Mouse (Mus musculus): ENCODE measurements around the gene Foxc2. TPM values are rescaled to one million over a fixed set of nuclear protein-coding genes. Genes with fewer than 3 reads are reported as not detected.

Foxc2 gene
- polyA plus RNA-seq, 1 experiment from 2014 or later, result 0.20 TPM

GRCm38 (mm10) chr8:121092141-121092540 lies 23.8 kb upstream of the Foxc2 start:
- no peak overlapping the region for H3K4me3 ChIP-seq (ENCODE audit: low read length)
- peaks cover 37% of the 10 kb centered on the region for H3K27me3 ChIP-seq (replicated peaks; ENCODE audit: control insufficient read depth, insufficient read depth, low read length)
- peak overlapping the region; percentile 12; the same call in 1 of the 2 replicates for H3K4me2 ChIP-seq (ENCODE audit: low read depth, low read length)
- no peaks in the 10 kb centered on the region for H3K36me3 ChIP-seq (ENCODE audit: control insufficient read depth, insufficient read depth, low read length)
- no peaks in the 10 kb centered on the region for H3K9me3 ChIP-seq (ENCODE audit: control insufficient read depth, low read length)
- ATAC-seq, result peak; percentile 28
- peaks cover 15% of the 10 kb centered on the region for H3K4me1 ChIP-seq (ENCODE audit: control insufficient read depth, insufficient read depth, low read length)
- H3K27ac ChIP-seq (ENCODE audit: low read length), result peak overlapping the region; percentile 47; the same call in 1 of the 2 replicates
- H3K9ac ChIP-seq (ENCODE audit: low read depth, low read length), result peak overlapping the region; percentile 4; the same call in 1 of the 2 replicates
- 23% methylated on average over 6 of the region's 6 CpGs for WGBS

- no peak overlapping the region for H3K4me3 ChIP-seq (ENCODE audit: low read length)
- H3K9me3 ChIP-seq (ENCODE audit: control insufficient read depth, low read length), result no peaks in the 10 kb centered on the region
- H3K36me3 ChIP-seq (ENCODE audit: control insufficient read depth, insufficient read depth, low read length), result 0 out of 2 replicates have a peak, but pooled peaks cover under 1% of the 10 kb centered on the region
- peaks cover 15% of the 10 kb centered on the region for H3K4me1 ChIP-seq (ENCODE audit: control insufficient read depth, insufficient read depth, low read length)
- H3K27ac ChIP-seq (ENCODE audit: low read length), result 0 out of 2 replicates have a peak overlapping the region, but pooled peaks have one; percentile 41
- peak; percentile 57 for ATAC-seq
- WGBS, result 1% methylated on average over 16 of the region's 16 CpGs
- H3K9ac ChIP-seq (ENCODE audit: low read depth, low read length), result no peak overlapping the region; the same call in 1 of the 2 replicates
- H3K27me3 ChIP-seq (replicated peaks; ENCODE audit: control insufficient read depth, insufficient read depth, low read length), result peaks cover 35% of the 10 kb centered on the region
- H3K4me2 ChIP-seq (ENCODE audit: low read depth, low read length), result peak overlapping the region; percentile 12; the same call in 1 of the 2 replicates
Observed at GRCm38 (mm10) chr8:121092627-121093026, 23.3 kb upstream of the Foxc2 start.

DNA sequence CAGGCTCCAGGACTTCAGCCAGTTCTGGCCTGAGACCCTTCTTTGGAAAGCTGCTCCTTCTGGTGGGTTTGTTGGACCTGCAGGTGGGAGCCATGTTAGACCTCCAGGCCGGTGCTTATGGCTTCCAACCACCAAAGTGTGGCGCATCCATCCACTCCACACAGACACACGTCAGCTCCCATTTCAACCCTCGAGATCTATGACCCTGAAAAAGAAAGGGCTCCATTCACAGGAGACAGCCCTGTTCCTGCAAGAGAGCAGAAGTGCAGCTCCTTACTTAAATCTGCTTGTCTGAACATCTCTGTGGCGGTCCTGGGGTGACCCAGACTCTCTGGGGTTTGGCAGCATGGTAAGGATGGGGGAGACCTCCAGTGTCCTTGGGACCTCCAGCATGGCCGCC lies 22.5 kb upstream of the Foxc2 start:
- no peak for ATAC-seq
- Histone ChIP-seq H3K9me3 (ENCODE audit: control insufficient read depth, low read length) (no peaks in the 10 kb centered on the region), H3K27ac (ENCODE audit: low read length) (no peak overlapping the region), H3K4me1 (ENCODE audit: control insufficient read depth, insufficient read depth, low read length) (peaks cover 15% of the 10 kb centered on the region), H3K9ac (ENCODE audit: low read depth, low read length) (no peak overlapping the region), H3K4me2 (ENCODE audit: low read depth, low read length) (no peak overlapping the region), H3K36me3 (ENCODE audit: control insufficient read depth, insufficient read depth, low read length) (peaks cover 5% of the 10 kb centered on the region; the same call in 1 of the 2 replicates), H3K4me3 (ENCODE audit: low read length) (no peak overlapping the region), H3K27me3 (replicated peaks; ENCODE audit: control insufficient read depth, insufficient read depth, low read length) (peaks cover 35% of the 10 kb centered on the region)
- 61% methylated on average over 6 of the region's 6 CpGs for WGBS

DNA sequence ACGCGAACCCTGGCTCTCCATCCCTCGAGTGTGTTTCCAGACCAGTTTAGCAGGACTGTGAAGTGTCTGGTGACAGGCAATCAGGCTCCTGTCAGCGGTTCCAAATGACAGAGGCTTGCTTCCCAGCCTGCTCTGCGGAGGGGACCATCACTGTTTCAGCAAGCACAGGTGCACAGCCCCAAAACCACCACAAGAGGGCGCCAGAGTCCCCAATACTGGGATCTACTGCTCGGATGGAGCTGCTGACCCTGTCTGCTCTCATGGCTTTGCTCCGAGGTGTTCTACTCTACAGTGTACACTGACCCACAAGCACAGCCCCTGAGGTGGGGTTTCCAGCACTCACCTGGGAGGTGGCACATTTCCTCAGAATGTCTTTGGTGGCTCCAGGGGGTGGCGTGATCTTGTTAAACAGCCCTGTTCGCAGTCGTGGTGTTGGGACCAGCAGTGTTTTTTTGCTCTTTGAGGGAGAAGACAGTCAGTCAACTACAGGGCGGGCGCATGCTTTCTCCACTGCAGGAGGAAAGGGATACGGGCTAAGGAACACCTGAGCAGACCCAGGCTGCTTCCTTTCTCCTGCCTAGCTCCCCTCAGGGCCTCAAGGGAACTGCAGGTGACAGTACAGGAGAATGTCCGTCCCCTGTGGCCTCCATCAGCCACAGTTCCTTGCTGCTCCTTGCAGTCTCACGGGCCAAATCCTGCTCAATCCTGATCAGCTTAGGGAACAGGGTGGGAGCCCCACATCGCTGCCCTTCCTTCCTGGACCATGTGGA lies 11.7 kb upstream of the Foxc2 start:
- Histone ChIP-seq H3K4me3 (ENCODE audit: low read length) (no peak overlapping the region), H3K9me3 (ENCODE audit: control insufficient read depth, low read length) (no peaks in the 10 kb centered on the region), H3K4me1 (ENCODE audit: control insufficient read depth, insufficient read depth, low read length) (peaks cover 9% of the 10 kb centered on the region), H3K4me2 (ENCODE audit: low read depth, low read length) (no peak overlapping the region), H3K27me3 (replicated peaks; ENCODE audit: control insufficient read depth, insufficient read depth, low read length) (no peaks in the 10 kb centered on the region), H3K9ac (ENCODE audit: low read depth, low read length) (no peak overlapping the region), H3K27ac (ENCODE audit: low read length) (no peak overlapping the region), H3K36me3 (ENCODE audit: control insufficient read depth, insufficient read depth, low read length) (peaks cover 19% of the 10 kb centered on the region)
- no peak for ATAC-seq
- 48% methylated on average over 17 of the region's 17 CpGs for WGBS

DNA sequence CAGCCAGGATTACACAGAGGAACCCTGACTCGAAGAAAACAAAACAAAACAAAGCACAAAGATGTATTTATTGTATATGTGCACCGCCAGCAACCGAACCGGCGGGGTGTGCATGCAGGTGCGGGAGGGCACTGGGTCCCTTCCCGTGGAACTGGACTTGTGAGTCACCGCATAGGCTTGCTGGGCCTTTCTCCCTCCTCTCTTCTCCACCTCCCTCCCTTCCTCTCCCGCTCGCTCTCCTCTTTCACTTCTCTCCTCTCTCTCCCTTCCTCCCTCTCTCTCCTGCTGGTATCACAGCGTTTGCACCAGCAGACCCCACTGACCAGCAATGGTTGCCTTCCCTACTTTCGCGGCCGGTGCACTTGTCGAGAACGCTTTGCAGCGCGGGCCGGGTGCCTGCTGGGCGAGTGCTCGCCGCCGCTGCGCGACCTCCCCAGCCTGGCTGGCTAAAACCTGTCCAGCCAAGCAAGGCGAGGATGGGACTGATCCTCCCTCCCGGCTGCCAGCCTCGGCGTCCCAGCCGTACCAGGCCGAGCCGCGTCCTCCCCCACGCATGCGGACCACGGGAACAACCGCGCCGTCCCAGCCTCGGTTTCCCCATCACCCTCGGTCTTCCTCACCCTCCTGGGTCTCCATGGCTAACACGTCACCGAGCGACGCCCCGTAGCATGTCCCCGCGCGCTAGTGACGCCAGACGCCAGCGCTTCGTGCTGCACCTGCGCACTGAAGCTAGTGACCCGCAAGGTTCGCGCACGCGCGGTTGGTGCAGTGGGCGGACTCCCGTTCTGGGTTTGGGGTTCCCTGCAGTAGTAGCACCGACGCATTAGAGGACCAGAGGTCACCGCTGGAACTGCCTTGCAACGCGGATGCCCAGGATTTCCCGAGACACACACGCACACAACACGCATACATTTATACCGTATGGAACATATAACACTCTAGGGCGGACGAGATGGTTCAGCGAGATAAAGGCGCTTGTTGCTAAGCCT lies 8.0 kb upstream of the Foxc2 start, which contains the start of gene Mthfsd:
Gene Mthfsd, minus strand, starts transcription at position 725 of the 989 bp plus-strand sequence.
- Histone ChIP-seq H3K4me1 (ENCODE audit: control insufficient read depth, insufficient read depth, low read length) (peaks cover 9% of the 10 kb centered on the region), H3K36me3 (ENCODE audit: control insufficient read depth, insufficient read depth, low read length) (no peaks in the 10 kb centered on the region), H3K27me3 (replicated peaks; ENCODE audit: control insufficient read depth, insufficient read depth, low read length) (peaks cover 5% of the 10 kb centered on the region; the same call in 1 of the 2 replicates), H3K4me2 (ENCODE audit: low read depth, low read length) (peak within 1 kb of the TSS; percentile 91), H3K27ac (ENCODE audit: low read length) (0 out of 2 replicates have a peak within 1 kb of the TSS, but pooled peaks have one; percentile 25), H3K9ac (ENCODE audit: low read depth, low read length) (peak within 1 kb of the TSS; percentile 91), H3K9me3 (ENCODE audit: control insufficient read depth, low read length) (no peaks in the 10 kb centered on the region), H3K4me3 (ENCODE audit: low read length) (peak within 1 kb of the TSS; percentile 89)
- WGBS, result 1% methylated on average over 75 of the region's 75 CpGs
- peak; percentile 93 for ATAC-seq

- 0 out of 2 replicates have a peak overlapping the region, but pooled peaks have one; percentile 2 for H3K27ac ChIP-seq (ENCODE audit: low read length)
- H3K27me3 ChIP-seq (replicated peaks; ENCODE audit: control insufficient read depth, insufficient read depth, low read length), result peaks cover 6% of the 10 kb centered on the region
- H3K36me3 ChIP-seq (ENCODE audit: control insufficient read depth, insufficient read depth, low read length), result no peaks in the 10 kb centered on the region
- ATAC-seq, result no peak
- H3K4me2 ChIP-seq (ENCODE audit: low read depth, low read length), result peak overlapping the region; percentile 91
- no peaks in the 10 kb centered on the region for H3K9me3 ChIP-seq (ENCODE audit: control insufficient read depth, low read length)
- peak overlapping the region; percentile 89 for H3K4me3 ChIP-seq (ENCODE audit: low read length)
- H3K9ac ChIP-seq (ENCODE audit: low read depth, low read length), result peak overlapping the region; percentile 65
- peaks cover 9% of the 10 kb centered on the region for H3K4me1 ChIP-seq (ENCODE audit: control insufficient read depth, insufficient read depth, low read length)
- 11% methylated on average over 5 of the region's 5 CpGs for WGBS
Observed at GRCm38 (mm10) chr8:121108657-121109056, 7.3 kb upstream of the Foxc2 start.

GRCm38 (mm10) chr8:121111145-121111907 lies 4.6 kb upstream of the Foxc2 start:
- no peak overlapping the region for H3K27ac ChIP-seq (ENCODE audit: low read length)
- peaks cover 11% of the 10 kb centered on the region for H3K4me1 ChIP-seq (ENCODE audit: control insufficient read depth, insufficient read depth, low read length)
- H3K36me3 ChIP-seq (ENCODE audit: control insufficient read depth, insufficient read depth, low read length), result no peaks in the 10 kb centered on the region
- 42% methylated on average over 7 of the region's 7 CpGs for WGBS
- no peak overlapping the region for H3K4me2 ChIP-seq (ENCODE audit: low read depth, low read length)
- peaks cover 27% of the 10 kb centered on the region for H3K27me3 ChIP-seq (replicated peaks; ENCODE audit: control insufficient read depth, insufficient read depth, low read length)
- no peak overlapping the region for H3K4me3 ChIP-seq (ENCODE audit: low read length)
- H3K9me3 ChIP-seq (ENCODE audit: control insufficient read depth, low read length), result no peaks in the 10 kb centered on the region
- no peak for ATAC-seq
- no peak overlapping the region for H3K9ac ChIP-seq (ENCODE audit: low read depth, low read length)

DNA sequence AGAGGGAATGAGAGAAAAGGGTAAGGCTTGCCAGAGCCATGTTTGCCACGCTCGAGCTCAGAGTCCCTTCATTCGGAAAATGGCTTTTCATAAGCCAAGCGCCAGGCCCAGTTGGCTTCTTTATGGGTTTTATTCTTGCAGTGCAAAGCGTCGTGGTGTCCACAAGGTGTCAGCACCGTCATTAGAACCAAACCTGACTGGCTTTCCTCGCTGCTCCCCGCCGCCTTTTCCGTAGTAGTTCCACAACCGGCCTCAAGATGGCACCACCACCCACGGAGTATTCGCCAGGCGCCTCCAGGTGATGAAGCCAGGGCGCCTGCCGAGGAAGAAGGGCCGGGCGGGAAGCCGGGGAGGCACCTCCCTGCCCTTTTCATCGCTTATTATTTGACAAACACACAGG lies 2.7 kb upstream of the Foxc2 start:
- no peak overlapping the region for H3K27ac ChIP-seq (ENCODE audit: low read length)
- ATAC-seq, result peak; percentile 66
- peaks cover 46% of the 10 kb centered on the region for H3K27me3 ChIP-seq (replicated peaks; ENCODE audit: control insufficient read depth, insufficient read depth, low read length)
- no peak overlapping the region for H3K4me2 ChIP-seq (ENCODE audit: low read depth, low read length)
- 0 out of 2 replicates have a peak, but pooled peaks cover 3% of the 10 kb centered on the region for H3K9me3 ChIP-seq (ENCODE audit: control insufficient read depth, low read length)
- H3K4me3 ChIP-seq (ENCODE audit: low read length), result no peak overlapping the region
- 1% methylated on average over 21 of the region's 21 CpGs for WGBS
- no peak overlapping the region for H3K9ac ChIP-seq (ENCODE audit: low read depth, low read length)
- H3K36me3 ChIP-seq (ENCODE audit: control insufficient read depth, insufficient read depth, low read length), result no peaks in the 10 kb centered on the region
- peaks cover 15% of the 10 kb centered on the region for H3K4me1 ChIP-seq (ENCODE audit: control insufficient read depth, insufficient read depth, low read length)

Measured in intestine, embryonic 16.5 days (tissue).